Mouse (Mus musculus) forebrain, embryonic 10.5 days (tissue): ENCODE data around the gene Akap11. TPM values are rescaled to one million over a fixed set of nuclear protein-coding genes. Genes with fewer than 3 reads are reported as not detected.

Experiments
- DNase-seq: peaks from one replicate; pipeline ENCODE4 v3.0.0-alpha.2; 2017; ENCODE audit warnings: low spot score; ENCODE audit errors: extremely low spot score
- H3K27ac ChIP-seq: fragments of 300-500 bp; sonication (generic); 2 replicates; pipeline ENCODE4 v1.5.1; 2016; ENCODE audit warnings: mild to moderate bottlenecking
- H3K27me3 ChIP-seq: fragments of 300-500 bp; sonication (generic); 2 replicates; pipeline ENCODE4 v1.6.1; 2016; ENCODE audit warnings: mild to moderate bottlenecking; ENCODE audit not compliant: poor library complexity, severe bottlenecking
- H3K36me3 ChIP-seq: fragments of 300-500 bp; sonication (generic); replicated peaks from 2 replicates; pipeline ENCODE4 v1.6.1; 2016; ENCODE audit warnings: mild to moderate bottlenecking, moderate library complexity
- H3K4me1 ChIP-seq: fragments of 300-500 bp; sonication (generic); 2 replicates; pipeline ENCODE4 v1.6.1; 2016
- H3K4me3 ChIP-seq: fragments of 300-500 bp; sonication (generic); 2 replicates; pipeline ENCODE4 v1.5.1; 2016; ENCODE audit warnings: mild to moderate bottlenecking, moderate library complexity
- H3K9me3 ChIP-seq: fragments of 300-500 bp; sonication (generic); 2 replicates; pipeline ENCODE4 v1.6.1; 2016; ENCODE audit warnings: mild to moderate bottlenecking, moderate library complexity
- WGBS: fragments of 180-500 bp; shearing (Covaris S2); methylation state at CpG from one replicate; pipeline ENCODE4 v1.1.7; 2016; 5-methylcytosine and 5-hydroxymethylcytosine counted together
- polyA plus RNA-seq: library from polyadenylated mRNA; unstranded; fragments of >200 nt; fragmentation: Nextera tagmentation; extraction: Ambion mirVana; gene quantifications from 2 replicates; pipeline ENCODE4 v1.2.1, GENCODE M21; 2016

The Akap11 gene
- polyA plus RNA-seq, 1 experiment from 2014 or later: 18.7 TPM

DNA sequence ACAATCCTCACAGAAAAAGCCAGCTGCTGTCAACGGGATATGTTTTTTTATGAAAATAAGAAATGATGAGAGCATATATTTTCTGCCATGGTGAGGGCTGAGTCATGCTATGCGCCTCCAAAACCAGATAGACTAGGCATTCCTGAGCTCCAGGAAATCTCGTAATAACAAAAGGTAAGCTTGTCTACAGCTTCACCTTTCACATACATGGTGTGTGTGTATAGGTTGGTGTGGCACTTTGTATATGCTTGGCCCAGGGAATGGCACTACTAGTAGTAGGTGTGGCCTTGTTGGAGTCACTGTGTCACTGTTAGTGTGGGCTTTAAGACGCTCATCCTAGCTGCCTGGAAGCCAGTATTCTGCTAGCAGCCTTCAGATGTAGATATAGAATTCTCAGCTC is 68.6 kb downstream of the Akap11 start:
- Histone ChIP-seq H3K9me3 (no peaks in the 10 kb centered on the region), H3K27me3 (no peaks in the 10 kb centered on the region), H3K36me3 (no peaks in the 10 kb centered on the region), H3K4me3 (no peak overlapping the region), H3K27ac (no peak overlapping the region), H3K4me1 (no peaks in the 10 kb centered on the region)
- 92% methylated on average over 4 of the region's 4 CpGs for WGBS
- no peak for DNase-seq

DNA sequence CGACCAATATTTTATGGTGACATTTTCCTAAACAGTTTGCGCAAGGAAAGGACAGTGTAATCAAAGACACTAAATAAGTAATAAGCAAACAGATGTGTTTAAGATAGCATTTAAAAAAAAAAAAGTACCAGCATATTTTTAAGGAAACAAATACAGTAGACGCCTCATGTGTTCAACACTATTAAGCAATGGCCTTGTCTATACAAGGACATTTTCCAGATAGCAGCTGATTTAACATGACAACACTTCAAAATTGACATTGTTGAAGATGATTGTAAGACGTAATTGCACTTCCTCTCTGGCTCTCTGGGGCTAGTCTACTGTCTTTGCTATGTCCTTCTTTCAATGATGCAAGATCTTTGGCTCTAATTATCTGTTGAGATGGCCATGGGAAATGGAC is 72.3 kb downstream of the Akap11 start:
- Histone ChIP-seq H3K9me3 (no peaks in the 10 kb centered on the region), H3K27ac (no peak overlapping the region), H3K4me1 (peaks cover 3% of the 10 kb centered on the region), H3K4me3 (no peak overlapping the region), H3K36me3 (no peaks in the 10 kb centered on the region), H3K27me3 (no peaks in the 10 kb centered on the region)
- WGBS: 89% methylated on average over 4 of the region's 4 CpGs
- DNase-seq: no peak

DNA sequence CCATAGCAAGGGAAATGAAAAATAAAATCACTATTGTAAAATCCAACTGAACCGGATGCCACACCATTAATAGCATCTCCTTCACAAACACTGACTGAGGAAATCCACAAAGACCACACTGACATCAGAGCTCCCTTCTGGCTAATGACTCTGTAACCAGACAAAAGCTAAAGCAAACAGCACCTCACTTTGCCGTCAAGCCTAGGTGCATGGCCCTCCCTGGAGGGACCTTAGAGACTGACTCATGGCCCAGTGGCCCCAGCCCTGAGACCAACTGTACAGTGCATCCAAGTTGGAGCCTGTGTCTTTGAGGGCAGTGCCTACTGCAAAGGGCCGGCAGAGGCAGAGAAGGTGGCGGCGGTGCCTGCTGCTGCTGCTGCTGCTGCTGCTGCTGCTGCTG is 77.5 kb downstream of the Akap11 start:
- no peaks in the 10 kb centered on the region for H3K36me3 ChIP-seq
- H3K9me3 ChIP-seq: no peaks in the 10 kb centered on the region
- 0 out of 2 replicates have a peak overlapping the region, but pooled peaks have one; percentile 20 for H3K27ac ChIP-seq
- WGBS: 73% methylated on average over 5 of the region's 5 CpGs
- peaks cover 11% of the 10 kb centered on the region for H3K4me1 ChIP-seq
- DNase-seq: no peak
- H3K27me3 ChIP-seq: no peaks in the 10 kb centered on the region
- no peak overlapping the region for H3K4me3 ChIP-seq

DNA sequence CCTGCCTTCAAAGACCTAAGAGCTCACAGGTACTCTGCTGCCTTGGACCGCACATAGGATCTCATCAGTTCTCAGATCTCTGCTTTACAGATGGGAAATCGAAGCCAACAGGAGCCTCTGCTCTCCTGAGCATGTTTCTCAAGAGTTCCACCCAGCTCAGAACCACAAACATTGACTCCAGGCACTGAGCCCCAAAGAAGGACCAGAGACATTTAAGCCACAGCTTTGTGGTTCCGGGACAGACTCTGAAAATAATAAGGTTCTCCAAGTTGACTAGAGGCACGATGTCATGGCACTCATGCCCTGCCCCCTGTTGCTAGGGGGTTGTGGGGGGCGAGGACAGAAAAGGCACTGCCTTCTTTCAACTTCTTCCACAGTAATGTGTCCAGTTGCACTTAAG is 77.9 kb downstream of the Akap11 start:
- Histone ChIP-seq H3K36me3 (no peaks in the 10 kb centered on the region), H3K27ac (no peak overlapping the region), H3K27me3 (no peaks in the 10 kb centered on the region), H3K4me1 (peaks cover 11% of the 10 kb centered on the region), H3K9me3 (no peaks in the 10 kb centered on the region), H3K4me3 (no peak overlapping the region)
- whole genome bisulfite sequencing: 81% methylated on average over 5 of the region's 5 CpGs
- DNase-seq: no peak

DNA sequence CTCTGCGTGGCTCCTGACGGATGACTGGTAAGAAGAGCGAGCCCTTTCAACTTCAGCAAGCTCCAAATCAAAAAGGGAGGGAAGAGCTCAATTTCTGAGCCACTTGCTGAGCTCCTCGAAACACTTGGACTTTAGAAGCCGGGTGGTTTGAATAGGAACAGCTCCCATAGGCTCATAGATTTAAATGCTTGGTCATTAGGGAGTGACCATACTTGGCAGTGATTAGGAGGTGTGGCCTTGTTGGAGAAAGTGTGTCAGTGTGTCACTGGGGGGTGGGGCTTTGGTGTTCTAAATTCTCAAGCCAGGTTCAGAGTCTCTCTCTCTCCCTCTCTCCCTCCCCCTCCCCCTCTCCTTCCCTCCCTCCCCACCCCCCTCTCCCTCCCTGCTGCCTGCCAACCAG is 81.6 kb downstream of the Akap11 start:
- Histone ChIP-seq H3K4me1 (peaks cover 11% of the 10 kb centered on the region), H3K36me3 (no peaks in the 10 kb centered on the region), H3K27me3 (no peaks in the 10 kb centered on the region), H3K27ac (no peak overlapping the region), H3K9me3 (no peaks in the 10 kb centered on the region; the same call in 1 of the 2 replicates), H3K4me3 (no peak overlapping the region)
- WGBS: 84% methylated on average over 5 of the region's 5 CpGs
- DNase-seq: no peak

DNA sequence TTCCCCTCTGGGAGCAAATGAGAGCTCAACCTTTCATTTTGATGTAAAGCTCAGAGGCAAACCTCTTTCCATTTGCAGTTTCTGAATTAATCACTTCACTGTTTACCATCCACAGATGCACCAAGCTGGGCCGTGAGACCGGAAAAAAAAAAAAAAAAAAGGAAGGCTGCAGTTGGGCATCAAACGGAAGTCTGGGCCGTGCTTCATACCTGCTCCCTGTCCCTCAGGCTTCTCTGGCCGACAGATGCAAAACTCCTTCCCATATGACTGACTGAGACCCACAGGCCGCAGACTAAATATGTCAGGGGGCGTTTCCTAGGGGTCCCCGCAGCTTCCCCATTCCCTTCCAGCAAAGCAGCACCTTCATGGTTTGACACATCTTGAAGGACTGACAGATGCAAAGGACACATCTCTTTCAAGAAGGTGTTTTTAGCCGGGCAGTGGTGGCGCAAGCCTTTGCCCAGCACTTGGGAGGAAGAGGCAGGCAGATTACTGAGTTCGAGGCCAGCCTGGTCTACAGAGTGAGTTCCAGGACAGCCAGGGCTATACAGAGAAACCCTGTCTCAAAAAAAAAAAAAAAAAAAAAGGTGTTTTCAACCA is 87.7 kb downstream of the Akap11 start:
- H3K36me3 ChIP-seq: no peaks in the 10 kb centered on the region
- WGBS: 86% methylated on average over 11 of the region's 11 CpGs
- H3K4me1 ChIP-seq: no peaks in the 10 kb centered on the region
- no peaks in the 10 kb centered on the region for H3K27me3 ChIP-seq
- DNase-seq: no peak
- H3K27ac ChIP-seq: no peak overlapping the region
- no peaks in the 10 kb centered on the region; the same call in 1 of the 2 replicates for H3K9me3 ChIP-seq
- no peak overlapping the region for H3K4me3 ChIP-seq

DNA sequence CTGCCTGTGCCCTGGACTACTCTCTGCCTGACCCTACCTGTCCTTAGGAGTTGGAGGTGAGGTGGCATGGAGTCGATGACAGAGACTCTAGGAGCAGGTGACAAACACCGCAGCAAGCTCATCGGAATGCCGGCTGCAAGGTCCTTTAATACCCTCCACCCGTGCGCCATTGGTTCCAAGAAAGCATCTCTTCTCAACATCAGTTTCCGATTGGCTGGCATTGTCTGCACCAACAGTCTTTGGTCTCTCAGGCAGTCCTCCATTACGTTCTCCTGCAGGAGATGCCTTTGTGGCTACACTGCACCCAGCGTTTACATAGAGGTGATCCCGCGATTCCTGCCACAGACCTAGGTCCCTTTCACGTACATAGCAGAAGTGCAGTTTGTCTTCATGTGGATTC is 88.6 kb downstream of the Akap11 start:
- Histone ChIP-seq H3K4me1 (no peaks in the 10 kb centered on the region), H3K27ac (no peak overlapping the region), H3K27me3 (no peaks in the 10 kb centered on the region), H3K9me3 (no peaks in the 10 kb centered on the region; the same call in 1 of the 2 replicates), H3K4me3 (no peak overlapping the region), H3K36me3 (no peaks in the 10 kb centered on the region)
- WGBS: 90% methylated on average over 12 of the region's 12 CpGs
- DNase-seq: no peak

DNA sequence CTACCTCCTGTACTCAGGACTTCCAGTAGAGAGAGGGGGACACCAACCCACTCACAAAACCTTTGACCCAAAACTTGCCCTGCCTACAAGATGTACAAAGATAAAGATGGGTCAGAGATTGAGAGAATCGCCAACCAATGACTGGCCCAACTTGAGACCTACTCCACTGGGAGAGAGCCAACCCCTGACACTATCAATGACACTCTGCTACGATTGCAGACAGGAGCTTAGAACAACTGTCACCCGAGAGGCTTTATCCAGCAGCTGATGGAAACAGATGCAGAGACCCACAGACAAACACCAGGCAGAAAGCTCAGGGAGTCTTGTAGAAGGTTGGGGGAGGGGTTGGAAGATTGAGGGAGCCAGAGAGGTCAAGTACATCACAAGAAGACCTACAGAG is 89.1 kb downstream of the Akap11 start:
- no peaks in the 10 kb centered on the region; the same call in 1 of the 2 replicates for H3K9me3 ChIP-seq
- 85% methylated on average over 3 of the region's 3 CpGs for WGBS
- no peaks in the 10 kb centered on the region for H3K4me1 ChIP-seq
- H3K27ac ChIP-seq: no peak overlapping the region
- H3K27me3 ChIP-seq: no peaks in the 10 kb centered on the region
- H3K36me3 ChIP-seq: no peaks in the 10 kb centered on the region
- DNase-seq: no peak
- no peak overlapping the region for H3K4me3 ChIP-seq

Other genes starting within 250 kb of the Akap11 start
- 0.19 and 0.26 TPM in 2 replicates for gene Tnfsf11, start 228.8 kb downstream of the Akap11 start, polyA plus RNA-seq
- gene Dgkh, start 196.0 kb upstream of the Akap11 start, polyA plus RNA-seq: 0.68 and 0.98 TPM in 2 replicates